Mouse (Mus musculus) midbrain, postnatal 0 days (tissue): Measurements from ENCODE around the gene Adam19. TPM values are rescaled to one million over a fixed set of nuclear protein-coding genes. Genes with fewer than 3 reads are reported as not detected.

Source experiments
- ATAC-seq: fragments of 200-750 bp; cut with Nextera tagmentation; 2 replicates; pipeline ENCODE4 v1.8.0; 2017; ENCODE audit warnings: moderate number of reproducible peaks, mild to moderate bottlenecking, moderate TSS enrichment, moderate library complexity; ENCODE audit not compliant: low FRiP score
- DNase-seq: peaks from one replicate; pipeline ENCODE4 v3.0.0-alpha.2; 2015; ENCODE audit warnings: low spot score
- H3K27ac ChIP-seq: fragments of 300-500 bp; sonication (generic); 2 replicates; pipeline ENCODE4 v1.5.1; 2014; ENCODE audit warnings: low read depth, mild to moderate bottlenecking, low read length, mixed read lengths
- H3K27me3 ChIP-seq: fragments of 300-500 bp; sonication (generic); 2 replicates; pipeline ENCODE4 v1.6.1; 2014; ENCODE audit warnings: low read length, control low read depth, mixed read lengths; ENCODE audit not compliant: insufficient read depth
- H3K36me3 ChIP-seq: fragments of 300-500 bp; sonication (generic); 2 replicates; pipeline ENCODE4 v1.6.1; 2014; ENCODE audit warnings: low read length, control low read depth, mixed read lengths; ENCODE audit not compliant: insufficient read depth
- H3K4me1 ChIP-seq: fragments of 300-500 bp; sonication (generic); 2 replicates; pipeline ENCODE4 v1.6.1; 2014; ENCODE audit warnings: mild to moderate bottlenecking, control low read depth, antibody characterized with exemption, low read length, mixed read lengths; ENCODE audit not compliant: insufficient read depth
- H3K4me2 ChIP-seq: fragments of 300-500 bp; sonication (generic); 2 replicates; pipeline ENCODE4 v1.6.1; 2014; ENCODE audit warnings: low read depth, mild to moderate bottlenecking, low read length, mixed read lengths; ENCODE audit not compliant: poor library complexity, severe bottlenecking
- H3K4me3 ChIP-seq: fragments of 300-500 bp; sonication (generic); 2 replicates; pipeline ENCODE4 v1.5.1; 2014; ENCODE audit warnings: low read depth, mild to moderate bottlenecking, low read length, moderate library complexity
- H3K9ac ChIP-seq: fragments of 300-500 bp; sonication (generic); replicated peaks from 2 replicates; pipeline ENCODE4 v1.6.1; 2014; ENCODE audit warnings: mild to moderate bottlenecking, low read length, moderate library complexity, mixed read lengths; ENCODE audit not compliant: poor library complexity, severe bottlenecking
- H3K9me3 ChIP-seq: fragments of 300-500 bp; sonication (generic); 2 replicates; pipeline ENCODE4 v1.6.1; 2016; ENCODE audit warnings: low read length, control low read depth
- CTCF ChIP-seq: IDR thresholded peaks from 2 replicates; pipeline ENCODE4 v1.5.1; 2016; ENCODE audit warnings: antibody characterized with exemption, mild to moderate bottlenecking
- WGBS: fragments of 180-500 bp; shearing (Covaris S2); extraction: QIAGEN DNeasy Blood & Tissue Kit; methylation state at CpG from one replicate; pipeline ENCODE4 v1.1.7; 2014; 5-methylcytosine and 5-hydroxymethylcytosine counted together
- polyA plus RNA-seq: library from polyadenylated mRNA; unstranded; fragments of >200 nt; fragmentation: Nextera tagmentation; extraction: Ambion mirVana; gene quantifications from 2 replicates; pipeline ENCODE4 v1.2.1, GENCODE M21; 2015
- total RNA-seq: library from RNA; depleted of rRNA; stranded (reverse); fragments of >200 nt; gene quantifications from 2 replicates; pipeline ENCODE4 v1.2.3, GENCODE M21; 2014

The Adam19 gene
- total and polyA plus RNA-seq, 2 experiments from 2014 or later: 6.1 to 16.9 TPM

DNA sequence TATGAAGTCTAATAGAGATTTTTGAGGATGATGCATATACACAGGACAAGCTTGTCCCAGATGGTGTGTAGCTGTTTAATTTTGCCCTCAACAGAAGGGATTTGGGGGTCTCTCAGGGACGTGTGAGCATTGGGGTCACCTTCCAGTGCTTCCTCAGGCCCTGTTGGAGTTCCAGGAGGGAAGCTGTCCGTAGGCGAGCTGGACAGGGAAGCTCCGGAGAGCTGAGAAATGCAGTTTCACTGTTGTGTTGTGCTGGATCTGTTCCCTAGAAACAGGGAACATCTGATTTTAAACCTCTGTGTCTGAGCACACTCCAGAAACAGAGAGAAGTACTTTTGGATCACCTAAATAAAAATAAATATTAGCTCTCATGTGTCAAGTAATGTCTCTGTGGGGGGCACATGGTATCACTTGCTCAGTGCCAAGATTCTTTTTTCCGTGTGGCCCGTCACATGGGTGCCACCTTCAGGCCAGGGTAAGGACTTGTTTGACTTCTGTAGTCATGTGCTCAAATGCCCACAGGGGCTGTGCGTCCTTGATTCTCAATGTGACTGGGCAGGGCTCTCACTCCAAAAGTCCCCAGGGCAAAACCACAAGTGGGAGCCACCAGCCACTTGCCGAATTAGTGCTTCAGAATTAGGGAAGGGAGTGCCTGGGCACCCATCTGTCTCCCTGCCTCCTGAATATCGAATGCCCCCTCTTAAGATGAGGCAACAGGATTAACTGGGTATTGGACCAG is 7.4 kb downstream of the Adam19 start:
- H3K9me3 ChIP-seq: no peaks in the 10 kb centered on the region
- no peaks in the 10 kb centered on the region; the same call in 1 of the 2 replicates for H3K27me3 ChIP-seq
- ATAC-seq (no peak), DNase-seq (no peak)
- no peak overlapping the region for H3K4me2 ChIP-seq
- peak; percentile 31; the same call in 1 of the 2 replicates for TF ChIP-seq CTCF
- no peak overlapping the region for H3K4me3 ChIP-seq
- no peaks in the 10 kb centered on the region; the same call in 1 of the 2 replicates for H3K4me1 ChIP-seq
- 0 out of 2 replicates have a peak, but pooled peaks cover 3% of the 10 kb centered on the region for H3K36me3 ChIP-seq
- H3K9ac ChIP-seq: no peak overlapping the region
- no peak overlapping the region for H3K27ac ChIP-seq
- WGBS: 64% methylated on average over 9 of the region's 9 CpGs

DNA sequence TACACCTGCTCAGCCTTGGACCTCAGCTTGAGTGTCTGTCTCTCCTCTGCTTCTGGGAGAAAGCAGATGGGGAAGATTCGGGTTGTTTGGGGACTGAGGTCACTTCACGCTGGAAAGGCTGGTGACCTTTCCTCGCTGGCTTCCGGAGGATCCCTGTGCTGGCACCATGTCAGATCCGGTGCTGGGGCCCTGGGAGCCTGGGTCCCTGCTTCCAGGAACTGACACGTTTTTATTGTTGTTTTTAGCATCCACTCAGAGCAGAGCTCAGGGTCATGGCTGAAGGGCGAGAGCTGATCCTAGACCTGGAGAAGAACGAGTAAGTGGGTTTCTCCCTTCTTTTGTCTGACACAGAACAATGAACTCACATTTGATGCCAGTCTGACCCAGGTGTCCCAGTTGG is 9.0 kb downstream of the Adam19 start:
- no peak overlapping the region for H3K27ac ChIP-seq
- no peak overlapping the region for H3K9ac ChIP-seq
- DNase-seq: no peak
- no peaks in the 10 kb centered on the region for H3K9me3 ChIP-seq
- H3K4me3 ChIP-seq: no peak overlapping the region
- no peak overlapping the region for H3K4me2 ChIP-seq
- 0 out of 2 replicates have a peak, but pooled peaks cover 3% of the 10 kb centered on the region for H3K36me3 ChIP-seq
- ATAC-seq: no peak
- no peak for TF ChIP-seq CTCF
- H3K4me1 ChIP-seq: peaks cover 4% of the 10 kb centered on the region; the same call in 1 of the 2 replicates
- H3K27me3 ChIP-seq: no peaks in the 10 kb centered on the region; the same call in 1 of the 2 replicates
- WGBS: 72% methylated on average over 8 of the region's 8 CpGs

DNA sequence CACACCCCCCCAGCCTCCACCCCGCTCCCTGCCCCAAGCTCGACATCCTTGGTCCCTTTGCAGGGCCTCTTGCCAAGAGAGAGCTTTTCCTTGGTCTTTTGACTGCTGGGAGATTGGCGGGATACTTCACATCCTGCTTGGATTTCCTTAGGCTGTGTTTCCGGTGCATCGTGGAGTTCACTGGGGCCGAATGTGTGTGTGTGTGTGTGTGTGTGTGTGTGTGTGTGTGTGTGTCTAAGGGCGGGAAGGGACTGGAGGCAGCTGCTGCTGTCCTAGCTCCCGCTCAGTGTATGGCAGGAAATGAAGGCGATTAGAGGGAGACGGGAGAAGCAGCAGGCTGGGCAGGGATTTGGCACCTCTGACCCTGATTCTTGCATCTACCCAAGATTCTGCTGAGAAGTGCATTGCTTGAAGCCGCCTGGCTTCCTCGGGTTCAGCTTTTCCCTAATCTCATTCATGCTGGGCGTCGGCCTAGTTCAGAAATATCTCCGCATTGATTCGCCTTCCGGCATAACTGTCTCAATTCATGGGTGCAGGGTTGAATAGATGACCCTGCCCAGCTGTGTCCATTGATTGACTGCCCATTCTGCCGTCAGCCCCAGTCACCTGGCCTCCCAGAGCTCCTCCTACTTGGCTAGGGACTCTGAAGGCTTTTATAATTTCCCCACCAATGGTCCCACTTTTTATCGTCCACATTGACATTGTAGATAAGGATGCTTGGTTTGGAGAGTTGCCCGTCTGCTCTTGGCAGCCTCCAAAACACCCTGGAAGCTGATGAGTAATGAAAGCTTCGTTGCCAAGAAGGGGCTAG is 9.6 kb downstream of the Adam19 start:
- TF ChIP-seq CTCF: no peak

GRCm38 (mm10) chr11:46067371-46068060 is 11.7 kb downstream of the Adam19 start:
- ATAC-seq (no peak), DNase-seq (no peak)
- no peaks in the 10 kb centered on the region for H3K27me3 ChIP-seq
- WGBS: 93% methylated on average over 10 of the region's 10 CpGs
- no peak overlapping the region for H3K9ac ChIP-seq
- H3K27ac ChIP-seq: no peak overlapping the region
- no peaks in the 10 kb centered on the region for H3K36me3 ChIP-seq
- H3K4me3 ChIP-seq: no peak overlapping the region
- no peak for TF ChIP-seq CTCF
- H3K9me3 ChIP-seq: no peaks in the 10 kb centered on the region
- no peak overlapping the region for H3K4me2 ChIP-seq
- peaks cover 6% of the 10 kb centered on the region; the same call in 1 of the 2 replicates for H3K4me1 ChIP-seq

More for the DNA sequence above, 9.6 kb downstream of the Adam19 start:
- no peak overlapping the region for H3K27ac ChIP-seq
- H3K4me2 ChIP-seq: no peak overlapping the region
- H3K4me3 ChIP-seq: no peak overlapping the region
- 46% methylated on average over 21 of the region's 21 CpGs for WGBS
- no peaks in the 10 kb centered on the region; the same call in 1 of the 2 replicates for H3K27me3 ChIP-seq
- 0 out of 2 replicates have a peak, but pooled peaks cover 3% of the 10 kb centered on the region for H3K36me3 ChIP-seq
- peaks cover 6% of the 10 kb centered on the region; the same call in 1 of the 2 replicates for H3K4me1 ChIP-seq
- H3K9ac ChIP-seq: no peak overlapping the region
- ATAC-seq: 0 out of 2 replicates have a peak, but pooled peaks have one; percentile 57
- DNase-seq: peak; percentile 69
- H3K9me3 ChIP-seq: no peaks in the 10 kb centered on the region

DNA sequence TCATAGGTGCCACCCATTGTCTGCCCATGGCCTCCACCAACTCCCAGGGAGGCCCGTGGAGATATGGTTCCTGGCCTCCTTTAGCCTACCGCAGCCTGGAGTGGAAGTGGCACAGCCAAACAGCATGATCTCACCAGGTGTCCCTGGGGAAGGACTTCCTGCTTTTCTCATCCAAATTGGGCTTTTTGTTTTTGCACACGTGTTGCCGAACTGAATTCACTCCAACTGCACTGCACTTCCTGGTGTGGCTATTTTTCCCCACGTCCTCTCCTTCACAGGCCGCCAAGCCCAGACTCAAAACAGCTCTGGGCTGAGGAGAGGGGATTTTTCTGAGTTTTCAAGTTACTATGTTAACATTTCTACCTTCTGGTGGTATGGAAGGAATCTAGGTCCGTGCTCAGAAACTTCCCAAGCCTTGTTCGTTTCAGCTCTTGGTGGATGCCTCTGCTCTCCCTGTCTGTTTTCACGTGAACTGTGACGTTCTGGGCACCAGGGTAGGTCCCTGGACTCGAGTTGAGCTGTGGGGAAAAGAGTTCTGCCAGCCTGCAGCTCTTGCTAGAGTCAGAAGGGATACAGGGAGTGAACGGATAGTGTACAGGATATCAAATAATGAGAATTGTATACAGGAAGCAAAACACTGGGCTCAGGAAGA is 13.1 kb downstream of the Adam19 start:
- WGBS: 32% methylated on average over 12 of the region's 12 CpGs

More for the DNA sequence above, 13.1 kb downstream of the Adam19 start:
- no peak for TF ChIP-seq CTCF
- Histone ChIP-seq H3K4me1 (peaks cover 6% of the 10 kb centered on the region; the same call in 1 of the 2 replicates), H3K4me2 (no peak overlapping the region), H3K9me3 (no peaks in the 10 kb centered on the region), H3K9ac (no peak overlapping the region), H3K36me3 (no peaks in the 10 kb centered on the region), H3K4me3 (no peak overlapping the region), H3K27ac (no peak overlapping the region), H3K27me3 (no peaks in the 10 kb centered on the region)
- no peak for ATAC-seq
- DNase-seq: no peak
